Mouse (Mus musculus) Patski (cell line): Measurements from ENCODE around the gene Sigmar1. TPM values are rescaled to one million over a fixed set of nuclear protein-coding genes. Genes with fewer than 3 reads are reported as not detected.
"Not testable (repeated sequence)": the region's sequence is repeated elsewhere in the genome, so short reads cannot be mapped to it uniquely, and the experiment has no call there.

Source experiments
- ATAC-seq: fragments of 100-300 bp; one replicate; pipeline ENCODE4 v1.8.0; 2021
- CTCF ChIA-PET: fragments of 350-600 bp; sonication (Branson Sonifier 250); formaldehyde crosslinking; loops from one replicate; lab custom pipeline; 2022; ENCODE audit warnings: inconsistent platforms; lab: Charles Lee
- POLR2A ChIA-PET: fragments of 350-600 bp; sonication (Branson Sonifier 250); formaldehyde crosslinking; loops from one replicate; lab custom pipeline; 2022; ENCODE audit warnings: antibody characterized with exemption, inconsistent platforms; lab: Charles Lee
- DNase-seq: peaks from one replicate; pipeline ENCODE4 v3.0.0-alpha.2; 2011; ENCODE audit warnings: low read depth, low spot score
- H3K27me3 ChIP-seq: fragments of 371-371 bp; one replicate; pipeline ENCODE4 v1.5.1; 2021
- CTCF ChIP-seq: fragments of 100-300 bp; IDR thresholded peaks from one replicate; pipeline ENCODE4 v1.5.1; 2021
- in situ Hi-C: fragments of 300-500 bp; cut with MboI; formaldehyde crosslinking; loops from 3 replicates; pipeline ENCODE4 v1.11.1; 2018; ENCODE audit warnings: low pct_unique_long_range_greater_than_20kb, mixed read lengths
- polyA plus RNA-seq: library from polyadenylated mRNA; unstranded; gene quantifications from one replicate; pipeline ENCODE4 v1.2.3, GENCODE M21; 2021

Gene Sigmar1
- 44.4 TPM for polyA plus RNA-seq

- ATAC-seq (peak; percentile 40), DNase-seq (no peak)
- CTCF ChIA-PET, result interaction anchor here (1.5 kb wide), 1 partner anchor 14 kb away, joined by 3 read pairs; no protein-coding TSS in a partner anchor
- no peak for TF ChIP-seq CTCF
- H3K27me3 ChIP-seq, result no peaks in the 10 kb centered on the region
- in situ Hi-C loops, result no loop called here
- POLR2A ChIA-PET, result no interaction called here
Measured at GRCm38 (mm10) chr4:41755338-41756305, at the start of gene Sigmar1. Gene Sigmar1 (minus strand): TSS chr4:41756157.

DNA sequence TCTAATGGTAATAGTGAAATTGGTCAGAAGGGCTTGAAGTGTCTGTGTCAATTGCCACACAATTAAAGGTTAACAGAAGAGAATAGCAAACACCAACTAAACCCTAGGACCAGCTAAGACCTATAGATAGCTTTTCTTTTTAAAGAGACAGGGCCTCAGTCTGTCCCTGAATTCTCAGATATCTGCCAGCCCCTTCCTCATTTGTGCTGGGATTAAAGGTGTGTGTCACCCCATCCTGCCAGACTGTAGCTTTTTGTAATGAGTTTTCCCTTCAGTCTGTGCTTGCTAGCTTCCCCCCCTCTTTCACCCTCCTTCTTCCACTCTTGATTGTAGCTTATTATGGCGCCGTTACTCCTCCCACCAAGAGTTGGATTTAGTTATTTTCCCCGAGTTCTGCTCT lies 27.2 kb upstream of the Sigmar1 start:
- in situ Hi-C loops, H3K27me3 ChIP-seq, DNase-seq, POLR2A ChIA-PET, ATAC-seq, CTCF ChIA-PET: not testable (repeated sequence)

GRCm38 (mm10) chr4:41782711-41783110 lies 26.8 kb upstream of the Sigmar1 start:
- H3K27me3 ChIP-seq, ATAC-seq, CTCF ChIA-PET, in situ Hi-C loops, POLR2A ChIA-PET, DNase-seq: not testable (repeated sequence)

GRCm38 (mm10) chr4:41781748-41782485 lies 26.0 kb upstream of the Sigmar1 start:
- ATAC-seq, H3K27me3 ChIP-seq, DNase-seq, CTCF ChIA-PET, POLR2A ChIA-PET, in situ Hi-C loops: not testable (repeated sequence)

DNA sequence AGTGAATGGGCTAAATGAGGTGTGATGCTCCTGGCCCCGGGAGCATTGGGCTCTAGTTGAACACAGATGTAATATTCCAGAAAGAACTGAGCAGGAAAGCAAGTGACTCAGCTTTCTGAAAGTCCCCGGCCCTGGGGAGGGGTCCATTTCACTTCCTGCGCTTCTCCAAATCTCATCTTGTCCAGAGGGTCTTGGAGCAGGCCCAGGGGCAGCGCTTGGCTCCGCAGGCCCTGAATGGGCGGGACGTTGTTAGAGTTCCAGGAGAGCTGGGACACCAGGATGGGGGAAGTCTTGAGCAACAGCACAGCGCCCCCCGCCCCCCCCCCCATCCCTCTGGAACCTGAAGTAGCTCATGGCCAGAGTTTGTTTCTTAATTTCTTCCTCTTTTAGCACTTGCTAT lies 25.3 kb upstream of the Sigmar1 start:
- H3K27me3 ChIP-seq, DNase-seq, POLR2A ChIA-PET, CTCF ChIA-PET, in situ Hi-C loops, ATAC-seq: not testable (repeated sequence)

DNA sequence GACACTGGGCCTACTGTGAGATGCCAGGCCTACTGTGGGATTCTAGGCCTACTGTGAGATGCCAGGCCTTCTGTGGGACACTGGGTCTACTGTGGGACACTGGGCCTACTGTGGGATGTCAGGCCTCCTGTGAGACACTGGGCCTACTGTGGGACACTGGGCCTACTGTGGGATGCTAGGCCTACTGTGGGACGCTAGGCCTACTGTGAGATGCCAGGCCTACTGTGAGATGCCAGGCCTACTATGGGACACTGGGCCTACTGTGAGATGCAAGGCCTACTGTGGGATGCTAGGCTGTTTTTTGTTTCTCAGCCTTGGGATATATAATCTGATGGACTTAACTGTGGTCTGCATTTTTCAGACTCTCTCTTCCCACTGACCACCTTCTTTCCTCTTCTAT lies 19.9 kb upstream of the Sigmar1 start:
- H3K27me3 ChIP-seq, CTCF ChIA-PET, ATAC-seq, DNase-seq, in situ Hi-C loops, POLR2A ChIA-PET: not testable (repeated sequence)

- POLR2A ChIA-PET, in situ Hi-C loops: not testable (repeated sequence)
Measured at GRCm38 (mm10) chr4:41774506-41774905, 18.5 kb upstream of the Sigmar1 start.

DNA sequence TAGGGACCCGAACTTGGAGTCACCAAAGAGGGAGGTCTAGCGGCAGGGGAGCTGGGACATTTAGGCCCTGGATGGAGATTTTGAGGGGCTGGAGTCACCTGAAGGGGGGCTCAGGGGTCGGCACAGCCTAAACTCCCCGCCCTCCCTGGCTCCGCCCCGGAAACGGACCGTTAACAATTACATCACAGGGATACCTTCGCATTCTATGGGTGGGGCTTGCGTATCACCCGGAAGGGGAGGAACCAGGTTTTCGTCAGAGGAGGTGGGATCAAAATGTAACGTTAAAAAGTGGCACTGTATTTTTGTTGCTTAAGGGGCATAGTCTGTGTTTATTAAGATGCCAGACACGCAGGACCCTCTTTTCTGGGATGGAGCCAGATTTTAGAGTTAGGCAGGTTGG lies 18.0 kb upstream of the Sigmar1 start, which contains the start of gene Ccl27a:
TSS of gene Ccl27a (minus strand) at position 246 of the 400 bp plus-strand sequence.
- ATAC-seq, POLR2A ChIA-PET, H3K27me3 ChIP-seq, in situ Hi-C loops, DNase-seq, CTCF ChIA-PET: not testable (repeated sequence)

More at GRCm38 (mm10) chr4:41774506-41774905, 18.5 kb upstream of the Sigmar1 start:
- H3K27me3 ChIP-seq, DNase-seq, ATAC-seq, CTCF ChIA-PET: not testable (repeated sequence)

DNA sequence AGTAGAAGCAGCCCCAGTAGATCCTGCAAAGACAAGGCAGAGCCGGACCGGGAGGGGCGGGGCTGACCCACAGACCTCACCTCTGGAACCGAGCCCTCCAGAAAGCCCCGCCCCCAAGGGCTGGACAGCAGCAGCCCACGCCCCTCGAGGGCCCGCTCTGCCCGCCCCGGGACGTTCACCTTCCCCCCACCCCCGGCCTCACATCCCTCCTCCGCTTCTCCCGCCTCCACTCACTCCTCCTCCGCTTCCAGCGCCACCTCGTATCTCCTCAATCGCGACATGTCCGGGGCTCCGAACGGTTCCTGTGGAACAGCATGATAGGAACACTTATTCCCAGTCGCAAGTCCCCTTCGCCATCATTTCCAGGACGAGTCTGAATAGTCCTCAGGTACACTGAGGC lies 17.5 kb upstream of the Sigmar1 start:
- ATAC-seq, POLR2A ChIA-PET, CTCF ChIA-PET, DNase-seq, in situ Hi-C loops, H3K27me3 ChIP-seq: not testable (repeated sequence)

- POLR2A ChIA-PET, ATAC-seq, H3K27me3 ChIP-seq, CTCF ChIA-PET, DNase-seq, in situ Hi-C loops: not testable (repeated sequence)
Measured at GRCm38 (mm10) chr4:41772946-41773345, 17.0 kb upstream of the Sigmar1 start.

- ATAC-seq, POLR2A ChIA-PET, in situ Hi-C loops, DNase-seq, CTCF ChIA-PET, H3K27me3 ChIP-seq: not testable (repeated sequence)
Measured at GRCm38 (mm10) chr4:41767301-41767700, 11.3 kb upstream of the Sigmar1 start.

- POLR2A ChIA-PET, DNase-seq, CTCF ChIA-PET, in situ Hi-C loops, H3K27me3 ChIP-seq, ATAC-seq: not testable (repeated sequence)
Measured at GRCm38 (mm10) chr4:41763176-41763575, 7.2 kb upstream of the Sigmar1 start.

- POLR2A ChIA-PET, DNase-seq, CTCF ChIA-PET, ATAC-seq, in situ Hi-C loops, H3K27me3 ChIP-seq: not testable (repeated sequence)
Measured at GRCm38 (mm10) chr4:41762688-41763114, 6.7 kb upstream of the Sigmar1 start.
